Mouse (Mus musculus) layer of hippocampus, postnatal 14 days (tissue): ENCODE measurements at regions not wholly inside any gene's neighbourhood (a gene's known extent, or its start where the extent isn't known, plus 50 kb on each side); places are given as distances from the start of the nearest gene placed in this dataset.
A peak's percentile ranks its signal among the peaks of the same experiment; 100 is the strongest.

Experiments
- DNase-seq, 2 experiments: peaks; one replicate each; pipeline ENCODE4 v3.0.0; 2021 to 2022; ENCODE audit warnings: low spot score in 2 of 2, mixed read lengths in 1 of 2

GRCm38 (mm10) chrX:136321692-136322091 lies 51.6 kb downstream of the Bex3 start:
- peak; percentile 17 to 55 for DNase-seq

DNA sequence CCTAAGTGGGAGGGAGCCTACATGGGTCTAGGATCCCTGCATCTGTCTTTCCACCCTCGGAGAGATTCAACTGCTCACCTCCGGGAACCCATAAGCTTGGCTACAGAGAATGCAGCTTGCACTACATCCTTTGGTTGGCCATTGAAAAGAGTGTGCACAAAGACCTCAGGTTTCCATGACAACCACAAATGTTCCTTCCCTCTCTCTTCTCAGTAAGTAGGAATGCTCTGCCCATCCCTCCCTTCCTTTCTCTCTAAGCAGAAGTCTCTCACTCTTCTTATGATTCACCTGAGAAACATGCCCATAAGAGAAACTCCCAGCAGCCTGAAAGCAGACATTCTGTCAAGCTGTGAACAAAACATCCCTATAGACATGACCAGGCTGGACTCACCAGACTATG lies 95.8 kb downstream of the Bex3 start:
- DNase-seq: peak in 1 of 2 experiments; percentile 1
